Mouse (Mus musculus) limb, embryonic 11.5 days (tissue): ENCODE results near the gene Lrrc8d. TPM values are rescaled to one million over a fixed set of nuclear protein-coding genes. Genes with fewer than 3 reads are reported as not detected.

Experiments used
- ATAC-seq: fragments of 200-750 bp; cut with Nextera tagmentation; 2 replicates; pipeline ENCODE4 v1.8.0; 2017; ENCODE audit warnings: low read depth; ENCODE audit not compliant: insufficient number of reproducible peaks, low FRiP score, low TSS enrichment
- DNase-seq: peaks from one replicate; pipeline ENCODE4 v3.0.0-alpha.2; 2015; ENCODE audit warnings: low spot score
- H3K27ac ChIP-seq: fragments of 300-500 bp; sonication (generic); replicated peaks from 2 replicates; pipeline ENCODE4 v1.5.1; 2014; ENCODE audit warnings: low read depth, mild to moderate bottlenecking, low read length
- H3K27me3 ChIP-seq: fragments of 300-500 bp; sonication (generic); 2 replicates; pipeline ENCODE4 v1.6.1; 2014; ENCODE audit warnings: mild to moderate bottlenecking, low read length, mixed read lengths; ENCODE audit not compliant: control insufficient read depth, insufficient read depth
- H3K36me3 ChIP-seq: fragments of 300-500 bp; sonication (generic); 2 replicates; pipeline ENCODE4 v1.6.1; 2014; ENCODE audit warnings: mild to moderate bottlenecking, low read length, moderate library complexity, mixed read lengths; ENCODE audit not compliant: control insufficient read depth, insufficient read depth
- H3K4me1 ChIP-seq: fragments of 300-500 bp; sonication (generic); 2 replicates; pipeline ENCODE4 v1.6.1; 2014; ENCODE audit warnings: low read length, mixed read lengths; ENCODE audit not compliant: control insufficient read depth, insufficient read depth
- H3K4me2 ChIP-seq: fragments of 300-500 bp; sonication (generic); 2 replicates; pipeline ENCODE4 v1.6.1; 2014; ENCODE audit warnings: low read depth, mild to moderate bottlenecking, moderate library complexity; ENCODE audit not compliant: severe bottlenecking
- H3K4me3 ChIP-seq: fragments of 300-500 bp; sonication (generic); 2 replicates; pipeline ENCODE4 v1.5.1; 2014; ENCODE audit warnings: low read depth, low read length
- H3K9ac ChIP-seq: fragments of 300-500 bp; sonication (generic); 2 replicates; pipeline ENCODE4 v1.6.1; 2014; ENCODE audit warnings: mild to moderate bottlenecking, low read length
- H3K9me3 ChIP-seq: fragments of 300-500 bp; sonication (generic); 2 replicates; pipeline ENCODE4 v1.6.1; 2016; ENCODE audit warnings: low read length; ENCODE audit not compliant: control insufficient read depth
- WGBS: fragments of 180-500 bp; shearing (Covaris S2); extraction: QIAGEN DNeasy Blood & Tissue Kit; methylation state at CpG from one replicate; pipeline ENCODE4 v1.1.7; 2014; 5-methylcytosine and 5-hydroxymethylcytosine counted together
- polyA plus RNA-seq: library from polyadenylated mRNA; unstranded; fragments of >200 nt; fragmentation: Nextera tagmentation; extraction: Ambion mirVana; gene quantifications from 2 replicates; pipeline ENCODE4 v1.2.1, GENCODE M21; 2014

The Lrrc8d gene
- polyA plus RNA-seq, 1 experiment from 2014 or later: 21.4 TPM

DNA sequence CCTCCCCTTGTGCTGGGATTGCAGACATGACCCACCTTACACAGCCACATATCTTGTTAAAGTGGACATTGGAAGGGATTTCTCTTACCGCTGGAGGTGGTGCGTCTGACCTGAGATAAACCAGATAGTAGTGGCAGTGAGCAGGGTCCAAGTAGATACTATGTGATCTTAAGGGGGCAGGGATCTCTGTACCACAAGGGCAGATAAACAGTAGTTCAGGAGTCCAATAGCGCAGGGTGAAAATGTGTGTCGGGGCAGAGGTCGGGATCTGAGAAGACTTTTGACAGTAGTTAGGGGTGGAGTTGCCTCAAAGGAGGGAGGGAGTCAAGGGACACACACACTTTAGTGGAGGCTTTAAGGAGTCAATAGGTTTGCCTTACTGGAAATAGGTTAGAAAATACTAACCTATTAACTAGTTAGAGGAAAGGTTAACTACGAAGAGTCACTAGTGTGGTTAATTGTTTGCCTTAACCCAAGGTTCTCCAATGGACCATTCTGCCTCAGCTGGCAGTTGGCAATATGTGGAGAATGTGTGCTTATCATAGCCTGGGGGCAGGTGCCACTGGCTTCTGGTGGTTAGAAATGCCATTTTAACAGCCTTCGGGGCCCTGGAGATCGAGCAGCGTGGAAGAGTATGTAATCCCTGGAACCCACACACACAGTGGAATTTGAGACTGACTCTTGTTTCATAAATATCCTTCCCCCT, 3.0 kb downstream of the Lrrc8d start:
- 89% methylated on average over 9 of the region's 9 CpGs for WGBS
- H3K4me2 ChIP-seq: no peak overlapping the region
- no peak overlapping the region for H3K27ac ChIP-seq
- H3K36me3 ChIP-seq: no peaks in the 10 kb centered on the region
- 0 out of 2 replicates have a peak, but pooled peaks cover 5% of the 10 kb centered on the region for H3K4me1 ChIP-seq
- DNase-seq: no peak
- H3K9ac ChIP-seq: no peak overlapping the region
- no peak overlapping the region for H3K4me3 ChIP-seq
- H3K27me3 ChIP-seq: 0 out of 2 replicates have a peak, but pooled peaks cover 2% of the 10 kb centered on the region
- H3K9me3 ChIP-seq: no peaks in the 10 kb centered on the region
- ATAC-seq: no peak

DNA sequence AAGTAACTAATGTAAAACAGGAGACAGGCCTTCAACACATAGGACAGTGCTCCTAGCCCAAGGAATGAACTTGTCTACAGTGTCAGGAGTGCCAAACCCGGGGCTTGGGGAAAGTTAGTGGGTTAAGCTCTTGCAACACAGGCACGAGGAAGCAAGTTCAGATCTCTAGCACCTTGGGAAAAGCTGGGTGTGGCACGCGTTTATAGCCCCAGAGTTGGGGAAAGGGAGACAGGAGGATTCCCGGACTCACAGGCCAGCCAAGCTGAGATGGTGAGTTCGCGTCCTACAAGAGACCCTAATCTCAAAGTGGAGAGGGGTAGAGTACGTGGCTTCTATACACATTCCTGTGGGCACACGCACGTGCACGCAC, 3.5 kb downstream of the Lrrc8d start:
- Histone ChIP-seq H3K27ac (no peak overlapping the region), H3K4me1 (0 out of 2 replicates have a peak, but pooled peaks cover 5% of the 10 kb centered on the region), H3K27me3 (0 out of 2 replicates have a peak, but pooled peaks cover 2% of the 10 kb centered on the region), H3K36me3 (no peaks in the 10 kb centered on the region), H3K4me3 (no peak overlapping the region), H3K9me3 (no peaks in the 10 kb centered on the region), H3K4me2 (no peak overlapping the region), H3K9ac (no peak overlapping the region)
- WGBS: 83% methylated on average over 11 of the region's 11 CpGs
- ATAC-seq (no peak), DNase-seq (no peak)

DNA sequence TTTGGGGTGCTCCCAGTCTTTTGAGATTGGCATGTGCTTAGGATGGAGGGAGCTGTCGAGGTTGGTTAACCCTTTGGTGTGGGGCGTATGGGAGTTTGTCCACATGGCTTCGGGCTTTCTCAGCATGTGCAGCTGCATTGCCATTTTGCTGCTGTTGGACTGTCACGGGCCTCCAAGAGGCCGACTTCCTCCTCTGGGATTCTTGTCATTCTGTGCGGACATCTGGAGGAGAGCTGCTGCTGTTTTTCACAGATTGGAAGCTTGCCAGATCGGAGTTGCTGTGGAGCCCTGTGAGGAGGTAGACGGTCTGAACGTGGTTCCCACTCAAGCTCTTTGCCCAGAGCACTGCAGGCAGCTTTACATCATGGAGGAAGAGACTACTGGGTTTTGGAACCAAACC, 4.8 kb downstream of the Lrrc8d start:
- Histone ChIP-seq H3K9me3 (no peaks in the 10 kb centered on the region), H3K27me3 (no peaks in the 10 kb centered on the region), H3K9ac (no peak overlapping the region), H3K4me2 (no peak overlapping the region), H3K4me1 (0 out of 2 replicates have a peak, but pooled peaks cover 5% of the 10 kb centered on the region), H3K27ac (no peak overlapping the region), H3K36me3 (no peaks in the 10 kb centered on the region), H3K4me3 (no peak overlapping the region)
- WGBS: 69% methylated on average over 9 of the region's 9 CpGs
- DNase-seq (no peak), ATAC-seq (no peak)

DNA sequence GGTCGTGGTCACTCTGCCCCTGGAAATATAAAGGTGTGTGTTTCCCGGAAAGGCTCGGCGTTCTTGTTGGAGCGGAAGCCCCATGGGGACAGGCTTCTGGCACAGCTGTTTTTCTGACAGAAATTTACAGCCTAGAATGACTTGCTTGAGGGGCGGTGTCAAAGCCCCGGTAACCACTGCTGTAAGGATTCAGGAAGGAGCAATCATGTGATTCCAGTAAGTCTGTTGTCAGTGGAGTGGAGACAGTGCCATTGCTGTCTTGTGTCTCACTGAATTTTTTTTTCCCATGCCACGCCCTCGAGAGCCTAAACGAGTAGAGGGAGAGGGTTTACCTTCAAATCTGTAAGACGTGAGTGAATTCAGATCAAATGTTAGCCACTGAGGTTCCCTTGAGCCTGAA, 6.9 kb downstream of the Lrrc8d start:
- H3K9ac ChIP-seq: no peak overlapping the region
- no peak for ATAC-seq
- H3K4me1 ChIP-seq: 0 out of 2 replicates have a peak, but pooled peaks cover 2% of the 10 kb centered on the region
- H3K27ac ChIP-seq: no peak overlapping the region
- H3K36me3 ChIP-seq: no peaks in the 10 kb centered on the region
- no peaks in the 10 kb centered on the region for H3K27me3 ChIP-seq
- H3K4me2 ChIP-seq: no peak overlapping the region
- no peaks in the 10 kb centered on the region for H3K9me3 ChIP-seq
- no peak for DNase-seq
- H3K4me3 ChIP-seq: no peak overlapping the region
- WGBS: 74% methylated on average over 11 of the region's 11 CpGs

DNA sequence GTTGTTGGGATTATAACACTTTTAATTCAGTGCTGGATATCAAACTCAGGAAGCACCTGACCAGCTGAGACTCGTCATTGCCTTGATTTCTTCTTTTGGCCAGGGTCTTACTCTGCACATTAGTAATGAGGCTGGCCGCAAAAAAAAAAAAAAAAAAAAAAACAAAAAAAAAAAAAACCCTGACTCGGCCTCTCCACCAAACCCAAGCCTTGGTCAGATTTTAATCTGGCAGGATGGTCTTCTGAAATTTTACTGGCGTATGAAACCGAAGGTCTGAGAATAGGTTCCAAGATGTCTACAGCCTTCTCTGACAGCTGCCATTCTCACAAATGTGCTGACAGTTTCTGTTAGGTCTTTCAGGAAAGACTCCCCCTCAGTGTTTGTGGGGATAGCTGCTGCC, 8.5 kb downstream of the Lrrc8d start:
- Histone ChIP-seq H3K4me1 (0 out of 2 replicates have a peak, but pooled peaks cover 2% of the 10 kb centered on the region), H3K4me3 (no peak overlapping the region), H3K27ac (no peak overlapping the region), H3K4me2 (no peak overlapping the region), H3K27me3 (no peaks in the 10 kb centered on the region), H3K36me3 (no peaks in the 10 kb centered on the region), H3K9ac (no peak overlapping the region), H3K9me3 (no peaks in the 10 kb centered on the region)
- 88% methylated on average over 5 of the region's 5 CpGs for WGBS
- DNase-seq: no peak
- no peak for ATAC-seq

DNA sequence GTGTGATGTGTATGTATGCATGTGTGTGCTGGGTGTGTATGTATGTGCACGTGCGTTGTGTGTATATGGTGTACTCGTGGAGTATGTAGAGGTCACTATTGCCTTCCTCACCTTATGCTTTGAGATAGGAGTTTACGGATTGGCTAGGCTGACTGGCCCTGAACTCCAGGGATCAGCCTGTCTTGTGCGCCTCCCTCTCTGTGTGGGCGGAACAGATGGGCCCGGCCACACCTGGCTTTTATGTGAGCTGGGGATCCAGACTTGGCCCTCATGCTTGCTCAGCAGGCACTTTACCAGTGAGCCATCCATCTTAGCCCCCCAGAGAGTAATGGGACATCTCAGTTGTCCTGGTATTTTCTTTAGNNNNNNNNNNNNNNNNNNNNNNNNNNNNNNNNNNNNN, 10.7 kb downstream of the Lrrc8d start:
- Histone ChIP-seq H3K27me3 (no peaks in the 10 kb centered on the region), H3K4me2 (no peak overlapping the region), H3K27ac (no peak overlapping the region), H3K4me1 (0 out of 2 replicates have a peak, but pooled peaks cover 3% of the 10 kb centered on the region), H3K4me3 (no peak overlapping the region), H3K9ac (no peak overlapping the region), H3K36me3 (no peaks in the 10 kb centered on the region), H3K9me3 (no peaks in the 10 kb centered on the region)
- no peak for DNase-seq
- ATAC-seq: no peak
- WGBS: 85% methylated on average over 7 of the region's 7 CpGs

DNA sequence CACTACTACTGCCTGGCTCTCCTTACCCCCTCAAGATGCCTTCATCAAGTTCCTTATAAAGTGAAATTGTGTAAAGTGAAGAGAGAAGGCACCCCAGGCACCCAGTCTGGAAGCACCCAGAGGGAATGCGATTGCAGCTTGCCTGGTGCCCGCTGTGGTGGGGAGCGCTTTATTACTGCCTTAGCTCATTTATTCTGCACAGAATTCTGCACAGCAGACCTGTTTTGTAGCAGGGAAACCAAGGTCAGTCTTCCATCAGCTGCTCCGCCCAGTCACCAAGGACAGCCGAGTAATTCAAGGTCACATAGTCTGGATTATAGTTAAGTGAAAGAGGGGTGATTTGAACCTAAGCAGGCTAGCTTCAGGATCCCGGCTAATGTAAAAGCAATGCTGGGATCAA, 14.7 kb downstream of the Lrrc8d start:
- Histone ChIP-seq H3K4me1 (0 out of 2 replicates have a peak, but pooled peaks cover 5% of the 10 kb centered on the region), H3K9me3 (no peaks in the 10 kb centered on the region), H3K36me3 (no peaks in the 10 kb centered on the region), H3K4me2 (no peak overlapping the region), H3K27me3 (no peaks in the 10 kb centered on the region), H3K9ac (no peak overlapping the region), H3K27ac (no peak overlapping the region), H3K4me3 (no peak overlapping the region)
- DNase-seq (no peak), ATAC-seq (no peak)
- WGBS: 86% methylated on average over 6 of the region's 6 CpGs

DNA sequence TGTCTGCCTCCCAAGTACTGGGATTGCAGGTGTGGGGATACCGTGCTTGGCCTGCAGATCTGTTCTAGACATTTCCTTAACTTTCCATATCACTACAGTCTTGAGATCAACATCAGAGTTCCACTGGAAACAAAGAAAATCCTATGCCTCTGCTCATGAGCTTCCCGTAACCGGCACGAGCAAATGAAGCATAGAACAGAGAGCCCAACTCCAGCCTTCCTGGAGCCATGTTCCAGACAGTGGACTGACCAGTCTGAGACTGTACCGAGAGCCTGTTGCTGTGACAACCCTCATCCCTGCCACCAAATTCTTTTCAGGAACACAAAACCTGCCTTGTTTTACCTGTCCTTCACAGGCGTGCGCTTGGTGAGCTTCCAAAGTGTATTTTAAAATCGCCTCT, 15.3 kb downstream of the Lrrc8d start:
- Histone ChIP-seq H3K4me1 (0 out of 2 replicates have a peak, but pooled peaks cover 5% of the 10 kb centered on the region), H3K4me2 (no peak overlapping the region), H3K9ac (no peak overlapping the region), H3K36me3 (no peaks in the 10 kb centered on the region), H3K27ac (peak overlapping the region; percentile 42), H3K27me3 (no peaks in the 10 kb centered on the region), H3K4me3 (no peak overlapping the region), H3K9me3 (no peaks in the 10 kb centered on the region)
- no peak for ATAC-seq
- WGBS: 93% methylated on average over 8 of the region's 8 CpGs
- no peak for DNase-seq
